Mouse (Mus musculus): ENCODE results near the gene Nbl1.

Gene Nbl1

DNA sequence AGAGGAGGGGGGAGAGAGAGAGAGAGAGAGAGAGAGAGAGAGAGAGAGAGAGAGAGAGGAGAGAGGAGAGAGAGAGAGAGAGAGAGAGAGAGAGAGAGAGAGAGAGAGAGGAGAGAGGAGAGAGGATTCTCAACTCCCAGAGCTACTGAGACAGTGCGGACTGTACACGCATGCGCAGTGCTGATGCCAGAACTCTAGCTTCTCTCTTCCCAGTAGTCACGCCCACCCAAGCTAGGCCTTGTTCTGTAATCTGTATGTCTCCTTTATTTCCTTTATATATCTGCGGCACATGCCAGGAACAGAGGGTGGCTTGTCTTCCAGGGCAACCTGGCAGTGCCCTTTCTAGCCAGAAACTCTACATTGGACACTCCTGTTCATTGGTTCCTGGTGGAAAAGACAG is 28.0 kb downstream of the Nbl1 start:
- no peak for DNase-seq (ENCODE audit: low read depth)

DNA sequence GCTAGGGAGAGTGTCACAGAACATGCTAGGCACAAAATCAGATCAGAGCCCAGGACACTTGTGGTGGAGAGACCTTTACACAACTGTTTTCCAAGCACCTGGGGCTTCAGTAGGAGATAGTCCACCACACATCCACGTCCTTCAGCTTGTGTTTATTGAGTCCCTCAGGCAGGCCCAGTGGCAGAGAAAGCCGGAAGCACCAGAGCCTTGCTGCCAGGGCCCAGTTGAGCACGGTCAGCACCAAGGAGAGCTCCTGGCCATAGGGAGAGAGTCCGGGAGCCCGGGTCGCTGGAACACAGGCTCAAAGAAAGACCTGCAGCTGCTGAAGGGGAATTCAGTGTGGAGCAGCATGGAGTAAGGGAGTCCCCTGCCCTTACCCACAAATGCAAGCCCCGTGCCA is 33.2 kb downstream of the Nbl1 start:
- peak; percentile 30 for DNase-seq (ENCODE audit: low read depth)

DNA sequence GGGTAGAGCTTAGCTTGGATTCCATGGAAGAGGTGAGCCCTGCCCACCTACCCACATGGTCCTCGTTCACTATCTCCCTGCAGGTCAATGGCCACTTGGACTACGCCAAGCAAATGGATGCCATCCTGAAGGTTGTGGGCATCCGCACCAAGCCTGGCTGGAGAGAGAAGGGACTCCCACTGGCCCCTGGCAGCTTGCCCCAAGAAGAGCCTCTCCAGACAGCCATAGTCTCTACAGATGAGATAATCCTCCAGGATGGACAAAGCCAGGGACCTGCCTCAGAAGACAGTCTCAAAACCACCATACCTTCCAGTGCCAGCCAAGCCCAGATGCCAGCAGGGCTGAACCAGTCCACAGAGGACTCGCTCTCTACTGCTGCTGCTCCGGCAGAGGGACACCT is 34.8 kb downstream of the Nbl1 start:
- DNase-seq (ENCODE audit: low read depth) = no peak

DNA sequence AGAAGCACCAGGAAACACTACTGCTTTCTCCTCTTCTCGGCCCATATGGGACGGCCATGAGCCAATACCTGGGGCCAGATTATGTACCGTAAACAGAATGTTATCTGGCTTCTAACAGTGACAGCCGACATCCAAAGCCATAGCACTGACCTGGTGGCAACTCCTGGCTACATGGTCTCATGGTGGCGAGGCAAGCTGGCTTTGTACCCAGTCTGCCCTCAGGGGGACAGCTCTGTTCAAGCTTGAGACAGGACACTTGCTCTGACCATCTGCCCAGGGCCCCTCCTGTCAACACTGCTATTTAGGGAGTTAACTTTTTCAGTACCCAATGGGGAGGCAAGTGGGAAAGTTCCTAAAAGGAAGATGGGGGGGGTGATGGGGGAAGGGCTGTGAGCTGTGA is 35.5 kb downstream of the Nbl1 start:
- no peak for DNase-seq (ENCODE audit: low read depth)

DNA sequence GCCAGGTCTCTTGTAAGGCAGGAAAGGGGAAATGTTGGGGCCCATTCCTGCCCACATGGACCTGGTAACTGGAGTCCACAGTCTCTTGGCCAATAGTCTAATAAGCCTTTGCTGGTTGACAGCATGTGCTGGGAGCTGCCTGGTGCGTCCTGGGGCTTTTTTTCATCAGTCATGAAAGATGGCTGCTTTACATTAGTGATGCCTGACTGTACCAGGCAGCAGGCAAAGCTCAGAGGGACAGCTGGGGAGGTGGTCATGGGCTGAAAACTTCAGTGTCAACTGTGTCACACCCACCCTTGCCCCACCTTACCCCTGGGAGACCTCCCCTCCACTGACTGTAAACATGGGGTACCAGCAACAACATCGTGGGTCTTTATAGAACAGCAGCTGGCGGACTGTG is 37.0 kb downstream of the Nbl1 start:
- DNase-seq (ENCODE audit: low read depth) = no peak

DNA sequence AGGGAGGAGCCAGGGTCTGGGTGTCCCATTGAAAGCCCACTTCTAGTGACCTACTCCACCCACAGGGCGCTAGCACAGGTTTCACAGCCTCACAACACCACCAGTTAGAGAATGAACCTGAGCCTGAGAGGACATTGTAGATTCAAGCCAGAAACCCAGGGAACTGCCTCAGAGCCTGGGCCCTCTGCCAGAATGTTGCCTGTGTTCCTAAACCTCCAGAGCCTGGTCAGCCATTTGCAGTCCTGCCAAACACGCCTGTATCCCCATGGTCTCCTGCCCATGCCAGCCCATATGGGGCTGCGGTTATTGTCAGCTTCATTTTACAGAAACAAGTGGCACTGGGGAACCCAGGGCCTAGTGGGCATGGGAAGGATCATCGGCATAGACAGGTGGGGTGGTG is 37.5 kb downstream of the Nbl1 start:
- no peak for DNase-seq (ENCODE audit: low read depth)

DNA sequence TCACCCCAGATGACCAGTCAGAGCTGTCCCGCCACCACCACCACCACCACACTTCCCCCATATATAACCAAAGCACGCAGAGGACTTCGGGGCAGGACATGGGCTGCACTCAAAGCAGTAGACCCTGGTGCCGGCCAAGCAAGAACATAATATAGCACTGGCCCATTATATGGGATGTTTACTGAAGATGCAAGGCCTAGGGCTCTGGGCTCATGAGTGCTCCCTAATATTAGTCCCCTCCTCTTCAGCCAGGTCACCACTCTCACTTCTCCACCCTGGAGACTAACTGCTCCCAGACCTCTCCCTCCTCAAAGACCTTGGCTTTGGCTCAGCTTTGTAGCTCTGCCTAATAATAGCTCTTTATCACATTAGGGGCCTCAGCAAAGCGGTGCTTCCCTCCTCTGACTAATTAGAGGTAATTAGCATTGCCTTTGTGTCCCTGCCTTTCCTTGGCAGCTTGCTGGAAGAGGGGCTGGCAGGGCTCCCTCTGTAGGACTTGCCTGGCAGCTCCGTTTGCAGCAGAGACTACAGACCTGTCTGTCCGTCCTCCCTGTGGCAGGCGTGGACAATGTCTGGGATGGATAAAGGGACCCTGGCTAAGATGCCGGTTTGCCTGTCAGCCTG is 38.4 kb downstream of the Nbl1 start:
- no peak for DNase-seq (ENCODE audit: low read depth)

DNA sequence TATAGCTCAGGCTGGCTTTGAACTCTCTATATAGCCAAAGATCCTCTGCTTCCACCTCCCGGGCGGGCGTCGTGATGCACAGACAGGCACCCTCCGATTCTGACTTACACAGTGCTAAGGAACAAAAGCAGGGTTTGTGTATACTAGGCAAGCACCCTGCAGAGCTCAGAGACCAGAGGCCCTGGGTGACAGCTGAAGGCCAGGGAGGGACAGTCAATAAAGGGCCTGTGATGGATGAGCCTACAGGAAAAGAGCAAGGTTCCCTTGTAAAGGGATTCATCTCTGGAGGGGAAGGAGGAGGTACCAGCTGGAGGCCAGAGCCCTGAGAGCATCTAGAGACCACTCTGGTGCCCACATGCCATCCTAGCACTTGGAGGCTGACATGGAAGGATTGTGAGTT is 39.4 kb downstream of the Nbl1 start:
- no peak for DNase-seq (ENCODE audit: low read depth)

DNA sequence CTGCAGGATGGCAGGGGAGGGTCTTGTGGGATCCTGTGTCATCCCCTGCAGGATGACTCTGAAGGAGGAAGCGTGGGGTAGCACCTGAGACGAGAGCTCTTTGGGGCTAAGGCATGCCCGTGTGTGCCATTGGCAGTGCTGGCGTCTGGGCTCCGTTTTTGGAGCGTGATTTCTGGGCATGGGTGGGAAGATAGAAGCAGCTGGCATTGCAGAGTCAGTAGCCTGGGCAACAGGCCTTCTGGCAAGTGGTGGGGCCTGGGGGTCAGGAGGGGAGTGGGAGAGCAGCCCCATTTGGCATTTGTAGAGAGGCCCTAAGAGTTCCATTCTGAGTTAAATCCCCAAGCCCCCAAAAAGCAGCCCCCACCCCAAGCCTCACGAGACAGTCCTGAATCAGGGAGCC is 40.0 kb downstream of the Nbl1 start:
- no peak for DNase-seq (ENCODE audit: low read depth)

DNA sequence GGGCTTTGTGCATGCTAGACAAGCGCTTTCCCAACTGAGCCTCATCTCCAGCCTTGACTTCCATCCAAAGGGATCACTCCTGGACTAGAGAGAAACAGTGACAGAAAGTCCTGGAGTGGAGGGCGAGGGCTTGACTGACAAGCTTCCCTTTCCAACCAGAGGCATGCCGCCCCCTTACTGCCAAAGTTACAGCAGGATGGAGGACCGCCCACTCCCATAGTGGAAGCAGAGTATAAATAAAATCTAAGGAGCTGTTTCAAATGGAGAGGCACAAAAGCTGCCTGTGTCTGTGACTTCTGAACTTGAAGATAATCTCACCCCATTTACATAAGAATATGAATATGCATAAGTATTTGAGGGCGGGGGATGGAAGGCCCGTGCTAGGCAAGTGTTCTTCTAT is 44.3 kb downstream of the Nbl1 start:
- no peak for DNase-seq (ENCODE audit: low read depth)

DNA sequence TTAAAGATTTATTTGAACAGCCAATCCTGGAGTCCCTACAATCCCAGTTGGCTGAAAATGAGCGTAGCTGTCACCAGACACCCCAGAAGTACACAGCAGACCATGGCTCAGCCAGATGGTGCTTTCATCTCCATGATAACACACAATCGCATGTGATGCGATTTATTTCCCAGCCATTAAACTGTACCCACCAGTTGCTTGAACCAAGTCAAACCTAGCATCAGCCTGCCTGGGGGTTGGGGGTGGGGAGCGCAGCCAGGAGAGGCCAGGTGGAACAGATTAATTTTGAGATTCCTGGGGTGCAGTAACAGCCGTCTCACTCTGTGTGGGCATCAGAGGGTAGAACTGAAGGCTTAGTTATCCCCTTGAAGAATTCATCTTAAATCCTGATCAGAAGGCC is 46.4 kb downstream of the Nbl1 start:
- no peak for DNase-seq (ENCODE audit: low read depth)

DNA sequence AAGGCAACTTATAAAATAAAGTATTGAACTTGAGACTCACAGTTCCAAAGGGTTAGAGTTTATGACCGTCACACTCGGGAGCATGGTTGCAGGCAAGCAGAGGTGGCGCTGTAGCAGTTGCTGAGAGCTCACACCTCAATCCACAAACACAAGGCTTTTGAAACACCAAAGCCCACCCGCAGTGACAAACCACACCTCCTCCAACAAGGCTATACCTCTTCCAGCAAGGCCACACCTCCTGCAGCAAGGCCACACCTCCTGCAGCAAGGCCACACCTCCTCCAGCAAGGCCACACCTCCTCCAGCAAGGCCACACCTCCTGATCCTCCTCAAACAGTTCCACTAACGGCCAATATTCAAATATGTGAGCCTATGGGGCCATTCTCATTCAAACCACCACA is 48.2 kb downstream of the Nbl1 start:
- DNase-seq (ENCODE audit: low read depth) = no peak

DNA sequence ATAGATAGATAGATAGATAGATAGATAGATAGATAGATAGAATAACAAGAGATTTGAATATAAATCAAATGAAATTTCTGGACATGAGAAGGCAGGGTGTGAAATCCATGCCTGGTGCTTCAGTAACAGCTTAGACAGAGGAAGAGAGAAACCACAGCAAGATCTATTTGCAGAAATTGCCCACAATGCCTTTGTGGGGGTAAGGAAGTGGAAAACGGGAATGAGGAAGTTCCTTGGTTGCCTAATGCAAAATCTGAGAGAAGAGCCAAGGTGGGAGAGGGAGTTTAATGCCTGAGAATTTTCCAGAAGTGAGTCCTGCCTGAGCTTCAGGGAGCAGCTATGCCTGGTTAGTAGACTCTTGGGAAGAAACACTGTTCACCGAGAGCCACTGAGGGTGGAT is 49.2 kb downstream of the Nbl1 start:
- peak; percentile 1 for DNase-seq (ENCODE audit: low read depth)

DNA sequence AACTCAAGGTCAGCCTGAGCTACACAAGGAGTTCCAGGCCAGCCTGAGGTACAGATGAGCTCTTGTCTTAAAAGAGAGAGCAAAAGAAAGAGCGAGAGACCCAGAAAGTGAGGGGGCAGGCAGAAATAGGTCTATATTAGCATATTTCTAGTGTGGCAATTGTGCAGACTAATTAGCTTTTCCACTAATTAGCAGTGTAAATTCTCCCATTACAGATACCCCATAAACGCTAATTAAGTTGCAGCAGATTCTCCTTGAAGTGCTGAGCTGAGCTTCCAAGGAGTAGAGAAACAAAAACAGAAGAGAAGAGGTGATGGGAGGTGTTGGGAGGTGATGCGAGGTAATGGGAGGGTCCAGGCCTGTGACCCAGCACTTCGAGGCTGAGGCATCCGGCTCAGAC is 50.2 kb downstream of the Nbl1 start:
- DNase-seq (ENCODE audit: low read depth) = no peak

DNA sequence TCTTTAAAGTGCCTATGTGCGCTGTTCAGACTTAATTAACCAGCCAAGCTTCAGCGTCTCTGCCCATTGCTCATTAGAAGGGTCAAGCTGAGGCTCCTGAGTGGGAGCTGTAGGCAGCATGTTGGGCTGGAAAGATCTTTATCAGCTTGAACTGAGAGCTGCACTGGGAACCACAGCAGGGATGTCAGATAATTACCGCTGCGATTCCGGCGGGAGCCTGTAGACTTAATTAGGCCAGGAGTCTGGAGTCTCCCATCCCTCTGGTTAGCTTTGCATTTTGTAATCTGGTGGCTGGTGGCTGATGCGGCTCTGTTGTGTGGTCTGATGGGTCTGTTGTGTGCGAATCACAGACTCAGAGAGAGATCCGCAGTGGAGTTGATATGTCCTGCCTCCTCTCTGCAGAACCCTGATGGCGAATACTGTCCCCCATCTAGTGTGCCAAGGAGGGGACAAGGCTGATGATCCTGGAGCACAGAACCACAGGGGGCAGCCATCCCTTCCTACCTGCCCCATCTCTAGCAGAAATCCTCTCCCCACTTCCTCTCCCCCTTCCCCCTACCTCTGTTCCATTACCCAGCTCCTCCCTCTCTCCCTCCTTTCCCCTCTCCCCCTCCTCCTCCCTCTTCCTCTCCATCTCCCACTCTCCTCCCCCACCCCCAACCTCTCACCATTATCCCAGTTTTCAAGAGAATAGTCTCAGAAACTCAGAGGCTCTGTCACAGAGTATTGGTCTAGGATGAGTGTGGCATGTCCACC is 52.5 kb downstream of the Nbl1 start:
- DNase-seq (ENCODE audit: low read depth) = no peak

DNA sequence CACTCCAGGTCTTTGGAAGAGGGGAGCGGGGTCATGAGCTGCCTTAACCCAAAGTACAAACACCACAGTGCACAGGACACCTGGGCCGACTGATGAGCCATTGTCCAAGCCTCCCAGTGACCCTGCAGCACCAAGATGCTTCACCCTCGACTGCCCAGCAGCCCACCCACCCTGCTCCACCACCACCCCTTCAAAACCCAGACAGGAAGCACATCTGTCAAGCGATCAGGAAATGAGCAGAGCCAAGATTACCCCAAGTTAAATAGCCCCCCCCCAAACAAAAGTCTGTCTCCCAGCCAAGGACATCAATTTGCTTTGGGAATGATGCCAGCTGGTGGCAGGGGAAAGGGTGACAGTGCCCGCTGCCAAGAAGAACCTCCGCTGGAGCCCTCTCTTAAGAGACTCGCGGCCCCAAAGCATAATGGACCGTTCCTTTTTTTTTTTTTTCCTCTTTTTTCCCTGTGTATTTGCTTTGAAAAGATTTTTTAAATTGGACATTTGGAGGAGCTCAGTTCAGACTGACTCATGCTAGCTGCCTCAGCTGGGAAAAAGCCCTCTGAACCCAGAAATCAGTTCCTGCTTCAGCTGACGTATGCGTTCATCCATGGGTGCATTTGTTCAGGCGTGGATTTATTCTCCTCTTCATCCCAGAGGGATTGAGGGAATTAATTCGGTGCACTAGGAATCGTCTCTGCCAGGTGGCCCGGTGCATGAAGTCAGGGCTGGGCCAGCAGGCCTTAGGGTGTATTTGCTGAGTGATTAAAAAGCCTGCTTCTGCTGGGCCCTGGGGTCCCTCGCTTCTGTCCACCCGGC is 54.8 kb downstream of the Nbl1 start:
- DNase-seq (ENCODE audit: low read depth) = no peak

DNA sequence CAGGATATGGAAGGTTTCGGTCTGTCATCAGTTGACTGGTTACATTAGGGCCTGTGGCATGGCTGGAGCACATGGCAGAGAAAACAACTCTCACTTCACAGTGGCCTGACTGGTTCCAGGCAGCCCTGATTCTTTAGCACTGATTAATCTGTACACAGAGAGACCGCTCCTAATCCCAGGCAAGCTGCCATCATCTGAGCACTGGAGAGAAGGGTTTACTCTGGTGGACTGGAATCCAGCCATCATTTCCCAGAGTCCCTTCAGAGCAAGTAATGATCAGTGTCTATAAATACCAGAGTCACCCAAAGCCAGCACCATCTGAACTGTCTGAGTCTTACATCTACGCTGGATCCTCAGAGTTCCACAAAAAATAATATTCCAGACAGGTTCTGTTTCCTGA is 57.0 kb downstream of the Nbl1 start:
- DNase-seq (ENCODE audit: low read depth) = no peak

DNA sequence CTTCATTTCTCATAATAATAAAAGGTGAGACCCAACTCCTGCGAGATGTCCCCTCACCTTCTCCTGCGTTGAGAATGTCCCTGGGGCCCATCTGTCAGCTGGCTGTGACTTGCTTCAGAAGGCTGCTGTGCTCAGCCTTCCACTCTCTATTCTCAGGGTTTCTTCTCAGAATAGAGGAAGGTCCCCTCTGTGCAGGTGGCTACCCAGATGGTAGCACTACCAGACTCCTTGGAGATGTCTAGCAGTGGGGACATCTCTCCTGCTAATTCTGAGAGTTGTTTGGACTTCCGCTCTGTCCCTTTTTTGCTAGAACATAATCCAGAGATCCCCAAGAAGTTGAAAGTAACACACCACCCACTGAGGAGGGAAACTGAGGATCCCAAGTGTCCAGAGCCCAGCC is 57.9 kb downstream of the Nbl1 start:
- no peak for DNase-seq (ENCODE audit: low read depth)

DNA sequence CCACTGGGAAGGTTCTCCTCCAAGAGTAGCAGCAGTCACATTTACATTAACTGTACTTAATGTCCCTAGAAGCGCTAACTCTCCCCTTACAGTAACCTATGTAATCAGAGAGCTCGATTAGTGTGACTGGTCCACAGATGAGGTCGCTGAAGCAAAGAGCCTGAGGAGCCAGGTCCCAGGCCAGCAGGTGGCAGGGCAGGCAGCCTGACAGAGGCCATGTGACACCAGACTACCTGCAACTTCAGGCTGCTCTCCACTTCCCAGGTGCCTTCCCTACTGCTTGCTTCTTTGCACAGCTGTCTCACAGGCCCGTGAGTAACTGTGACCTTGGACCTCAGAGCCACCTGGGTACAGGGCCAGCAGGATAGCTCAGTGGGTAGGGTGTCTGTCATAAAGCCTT is 58.3 kb downstream of the Nbl1 start:
- DNase-seq (ENCODE audit: low read depth) = no peak

DNA sequence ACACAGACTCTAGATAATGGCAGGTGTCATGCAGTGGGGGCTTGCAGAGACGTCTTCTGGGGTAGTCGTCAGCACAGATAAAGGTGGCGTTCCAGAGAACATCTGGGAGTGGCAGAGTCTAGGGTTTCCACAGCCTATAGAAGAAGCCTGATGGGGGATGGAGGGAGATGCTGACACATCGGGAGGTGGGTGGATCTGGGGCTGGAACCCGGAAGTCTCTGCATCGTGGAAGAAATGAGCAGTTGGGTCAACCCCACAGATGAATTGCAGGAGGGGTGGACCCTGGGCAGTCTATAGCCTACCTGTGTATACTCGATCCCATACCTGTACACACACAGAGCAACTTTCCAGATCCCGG is 58.8 kb downstream of the Nbl1 start:
- DNase-seq (ENCODE audit: low read depth) = no peak

DNA sequence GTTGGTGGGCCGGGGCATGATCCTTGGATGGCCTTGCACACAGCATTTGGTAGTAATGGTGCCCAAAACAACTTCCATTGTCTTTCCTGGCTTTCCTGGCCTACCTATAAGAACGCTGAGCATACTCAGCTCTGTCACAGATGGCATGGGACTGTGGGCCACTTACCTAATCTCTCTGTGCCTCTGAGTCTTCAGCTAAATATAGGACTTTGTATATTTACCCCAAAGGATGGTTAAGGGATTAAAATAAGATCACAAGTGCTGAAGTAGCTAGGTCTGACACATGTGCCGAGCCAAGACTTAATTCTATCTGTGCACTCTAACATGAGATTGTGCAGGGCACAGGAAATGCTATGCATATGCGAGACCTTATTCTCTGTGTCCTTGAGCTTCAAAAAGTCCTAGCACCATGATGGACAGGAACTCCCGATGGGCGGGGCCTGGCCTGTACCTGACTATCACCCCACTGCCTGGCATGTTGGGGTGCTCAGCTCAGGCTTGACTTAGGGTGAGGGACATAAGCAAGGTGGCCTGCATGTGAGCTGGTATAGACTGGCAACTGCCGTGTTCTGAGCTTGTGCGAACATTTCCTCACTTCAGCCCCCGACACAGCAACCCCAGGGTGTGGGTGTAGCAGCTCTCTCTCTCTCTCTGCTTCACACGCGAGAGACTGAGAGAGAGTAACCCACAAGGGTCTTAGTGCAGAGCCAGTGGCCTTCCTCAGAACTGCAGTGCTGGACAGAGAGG is 59.4 kb downstream of the Nbl1 start:
- DNase-seq (ENCODE audit: low read depth) = no peak

DNA sequence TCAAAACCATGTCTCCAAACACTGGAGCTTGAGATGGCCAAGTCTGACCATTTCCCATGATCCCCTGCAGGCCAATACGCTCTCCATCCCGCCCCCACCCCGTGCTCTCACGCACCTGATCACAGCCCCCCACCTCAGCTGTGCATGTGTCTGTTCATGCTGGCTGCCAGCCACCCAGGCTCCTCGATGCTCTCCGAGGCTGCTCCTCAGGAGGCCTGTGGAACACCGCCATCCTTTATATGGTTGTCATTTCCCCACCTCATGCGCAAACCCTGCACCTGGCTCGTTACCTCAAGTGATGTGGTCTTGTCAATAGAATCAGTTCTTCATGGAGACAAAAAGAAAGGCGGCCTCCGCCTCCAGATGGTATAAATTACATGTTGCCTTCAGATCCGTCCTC is 60.3 kb downstream of the Nbl1 start:
- no peak for DNase-seq (ENCODE audit: low read depth)

Measured in c-Kit-positive CD71-negative TER-119-negative erythroid progenitor cells, embryonic 14.5 days (primary cell).